Mouse (Mus musculus) forebrain, embryonic 15.5 days (tissue): ENCODE measurements around the gene Sars2. TPM values are rescaled to one million over a fixed set of nuclear protein-coding genes. Genes with fewer than 3 reads are reported as not detected.

Source experiments
- ATAC-seq: fragments of 200-750 bp; cut with Nextera tagmentation; replicated peaks from 2 replicates; pipeline ENCODE4 v1.8.0; 2017; ENCODE audit warnings: mild to moderate bottlenecking, moderate TSS enrichment, moderate library complexity
- H3K27ac ChIP-seq: fragments of 300-500 bp; sonication (generic); replicated peaks from 2 replicates; pipeline ENCODE4 v1.5.1; 2015; ENCODE audit warnings: mild to moderate bottlenecking, inconsistent platforms
- H3K27me3 ChIP-seq: fragments of 300-500 bp; sonication (generic); 2 replicates; pipeline ENCODE4 v1.6.1; 2015; ENCODE audit warnings: inconsistent platforms
- H3K36me3 ChIP-seq: fragments of 300-500 bp; sonication (generic); 2 replicates; pipeline ENCODE4 v1.6.1; 2015; ENCODE audit warnings: mild to moderate bottlenecking, inconsistent platforms
- H3K4me1 ChIP-seq: fragments of 300-500 bp; sonication (generic); 2 replicates; pipeline ENCODE4 v1.6.1; 2015; ENCODE audit warnings: inconsistent platforms
- H3K4me2 ChIP-seq: fragments of 300-500 bp; sonication (generic); replicated peaks from 2 replicates; pipeline ENCODE4 v1.6.1; 2015; ENCODE audit warnings: mild to moderate bottlenecking, inconsistent platforms
- H3K4me3 ChIP-seq: fragments of 300-500 bp; sonication (generic); 2 replicates; pipeline ENCODE4 v1.5.1; 2015; ENCODE audit warnings: mild to moderate bottlenecking, inconsistent platforms
- H3K9ac ChIP-seq: fragments of 300-500 bp; sonication (generic); replicated peaks from 2 replicates; pipeline ENCODE4 v1.6.1; 2015; ENCODE audit warnings: mild to moderate bottlenecking, inconsistent platforms
- H3K9me3 ChIP-seq: fragments of 300-500 bp; sonication (generic); 2 replicates; pipeline ENCODE4 v1.6.1; 2016; ENCODE audit warnings: inconsistent platforms
- WGBS: fragments of 180-500 bp; shearing (Covaris S2); methylation state at CpG from one replicate; pipeline ENCODE4 v1.1.7; 2015; ENCODE audit warnings: mixed read lengths; 5-methylcytosine and 5-hydroxymethylcytosine counted together
- polyA plus RNA-seq: library from polyadenylated mRNA; unstranded; fragments of >200 nt; fragmentation: Nextera tagmentation; extraction: Ambion mirVana; gene quantifications from 2 replicates; pipeline ENCODE4 v1.2.1, GENCODE M21; 2015

The Sars2 gene
- polyA plus RNA-seq, 1 experiment from 2014 or later: 18.6 TPM

GRCm38 (mm10) chr7:28714667-28715066 lies 27.1 kb upstream of the Sars2 start:
- Histone ChIP-seq H3K4me1 (peaks cover 5% of the 10 kb centered on the region; the same call in 1 of the 2 replicates), H3K27me3 (no peaks in the 10 kb centered on the region), H3K4me2 (no peak overlapping the region), H3K27ac (no peak overlapping the region), H3K4me3 (no peak overlapping the region), H3K9me3 (no peaks in the 10 kb centered on the region), H3K9ac (no peak overlapping the region), H3K36me3 (no peaks in the 10 kb centered on the region)
- no peak for ATAC-seq
- WGBS: 82% methylated on average over 5 of the region's 5 CpGs

- H3K27ac ChIP-seq: no peak overlapping the region
- H3K9me3 ChIP-seq: no peaks in the 10 kb centered on the region
- H3K4me2 ChIP-seq: no peak overlapping the region
- no peak overlapping the region for H3K4me3 ChIP-seq
- H3K4me1 ChIP-seq: peaks cover 5% of the 10 kb centered on the region; the same call in 1 of the 2 replicates
- no peaks in the 10 kb centered on the region for H3K27me3 ChIP-seq
- 94% methylated on average over 2 of the region's 2 CpGs for WGBS
- ATAC-seq: no peak
- no peaks in the 10 kb centered on the region for H3K36me3 ChIP-seq
- H3K9ac ChIP-seq: no peak overlapping the region
Measured at GRCm38 (mm10) chr7:28715598-28715997, 26.2 kb upstream of the Sars2 start.

GRCm38 (mm10) chr7:28716590-28717281 lies 25.1 kb upstream of the Sars2 start, which contains the start of gene Fbxo17:
Fbxo17 (plus strand) TSS chr7:28716804.
- 2% methylated on average over 36 of the region's 36 CpGs for WGBS

GRCm38 (mm10) chr7:28717726-28718125 lies 24.1 kb upstream of the Sars2 start:
- WGBS: 90% methylated on average over 10 of the region's 10 CpGs
- no peak overlapping the region for H3K27ac ChIP-seq

More at GRCm38 (mm10) chr7:28716590-28717281, 25.1 kb upstream of the Sars2 start, which contains the start of gene Fbxo17:
- peak within 1 kb of the TSS; percentile 61 for H3K9ac ChIP-seq
- peaks cover 5% of the 10 kb centered on the region; the same call in 1 of the 2 replicates for H3K4me1 ChIP-seq
- H3K36me3 ChIP-seq: no peaks in the 10 kb centered on the region
- peak within 1 kb of the TSS; percentile 49 for H3K4me3 ChIP-seq
- H3K27me3 ChIP-seq: no peaks in the 10 kb centered on the region
- peak within 1 kb of the TSS; percentile 88 for H3K4me2 ChIP-seq
- peak; percentile 48; the same call in 1 of the 2 replicates for ATAC-seq
- no peaks in the 10 kb centered on the region for H3K9me3 ChIP-seq
- no peak within 1 kb of the TSS for H3K27ac ChIP-seq

GRCm38 (mm10) chr7:28719159-28719558 lies 22.6 kb upstream of the Sars2 start:
- Histone ChIP-seq H3K36me3 (no peaks in the 10 kb centered on the region), H3K27me3 (no peaks in the 10 kb centered on the region), H3K4me1 (peaks cover 5% of the 10 kb centered on the region; the same call in 1 of the 2 replicates), H3K27ac (no peak overlapping the region), H3K4me3 (no peak overlapping the region), H3K4me2 (no peak overlapping the region), H3K9ac (no peak overlapping the region), H3K9me3 (no peaks in the 10 kb centered on the region)
- 70% methylated on average over 4 of the region's 4 CpGs for WGBS
- no peak for ATAC-seq

More at GRCm38 (mm10) chr7:28717726-28718125, 24.1 kb upstream of the Sars2 start:
- H3K27me3 ChIP-seq: no peaks in the 10 kb centered on the region
- H3K4me3 ChIP-seq: no peak overlapping the region
- H3K4me1 ChIP-seq: peaks cover 5% of the 10 kb centered on the region; the same call in 1 of the 2 replicates
- no peaks in the 10 kb centered on the region for H3K36me3 ChIP-seq
- no peaks in the 10 kb centered on the region for H3K9me3 ChIP-seq
- no peak for ATAC-seq
- H3K9ac ChIP-seq: no peak overlapping the region
- H3K4me2 ChIP-seq: no peak overlapping the region

GRCm38 (mm10) chr7:28719650-28720049 lies 22.1 kb upstream of the Sars2 start:
- H3K27me3 ChIP-seq: no peaks in the 10 kb centered on the region
- 90% methylated on average over 2 of the region's 2 CpGs for WGBS
- H3K9ac ChIP-seq: no peak overlapping the region
- H3K36me3 ChIP-seq: no peaks in the 10 kb centered on the region
- H3K27ac ChIP-seq: no peak overlapping the region
- ATAC-seq: no peak
- H3K9me3 ChIP-seq: no peaks in the 10 kb centered on the region
- no peak overlapping the region for H3K4me2 ChIP-seq
- peaks cover 5% of the 10 kb centered on the region; the same call in 1 of the 2 replicates for H3K4me1 ChIP-seq
- H3K4me3 ChIP-seq: no peak overlapping the region

GRCm38 (mm10) chr7:28720753-28721537 lies 20.8 kb upstream of the Sars2 start:
- no peak for ATAC-seq
- Histone ChIP-seq H3K27ac (no peak overlapping the region), H3K9ac (no peak overlapping the region), H3K4me3 (no peak overlapping the region), H3K4me1 (peaks cover 5% of the 10 kb centered on the region; the same call in 1 of the 2 replicates), H3K4me2 (no peak overlapping the region), H3K27me3 (no peaks in the 10 kb centered on the region), H3K36me3 (no peaks in the 10 kb centered on the region), H3K9me3 (no peaks in the 10 kb centered on the region)
- WGBS: 82% methylated on average over 3 of the region's 3 CpGs

- Histone ChIP-seq H3K36me3 (no peaks in the 10 kb centered on the region), H3K4me1 (0 out of 2 replicates have a peak, but pooled peaks cover 7% of the 10 kb centered on the region), H3K4me3 (no peak overlapping the region), H3K27ac (no peak overlapping the region), H3K4me2 (no peak overlapping the region), H3K27me3 (no peaks in the 10 kb centered on the region), H3K9ac (no peak overlapping the region), H3K9me3 (no peaks in the 10 kb centered on the region)
- WGBS: 93% methylated on average over 7 of the region's 7 CpGs
- ATAC-seq: no peak
Measured at GRCm38 (mm10) chr7:28722079-28722478, 19.7 kb upstream of the Sars2 start.

- Histone ChIP-seq H3K4me3 (no peak overlapping the region), H3K27ac (no peak overlapping the region), H3K4me1 (0 out of 2 replicates have a peak, but pooled peaks cover 7% of the 10 kb centered on the region), H3K9me3 (no peaks in the 10 kb centered on the region), H3K4me2 (no peak overlapping the region), H3K36me3 (no peaks in the 10 kb centered on the region), H3K9ac (no peak overlapping the region), H3K27me3 (no peaks in the 10 kb centered on the region)
- 98% methylated on average over 2 of the region's 2 CpGs for WGBS
- no peak for ATAC-seq
Measured at GRCm38 (mm10) chr7:28724613-28725012, 17.2 kb upstream of the Sars2 start.

- Histone ChIP-seq H3K4me2 (peak overlapping the region; percentile 36), H3K4me3 (no peak overlapping the region), H3K9me3 (no peaks in the 10 kb centered on the region), H3K27me3 (no peaks in the 10 kb centered on the region), H3K36me3 (no peaks in the 10 kb centered on the region), H3K27ac (no peak overlapping the region), H3K4me1 (0 out of 2 replicates have a peak, but pooled peaks cover 7% of the 10 kb centered on the region), H3K9ac (no peak overlapping the region)
- ATAC-seq: peak; percentile 82
- 5% methylated on average over 14 of the region's 14 CpGs for WGBS
Measured at GRCm38 (mm10) chr7:28726600-28726999, 15.2 kb upstream of the Sars2 start.

- no peak overlapping the region for H3K9ac ChIP-seq
- H3K4me3 ChIP-seq: no peak overlapping the region
- no peak overlapping the region for H3K4me2 ChIP-seq
- no peaks in the 10 kb centered on the region for H3K27me3 ChIP-seq
- no peaks in the 10 kb centered on the region for H3K36me3 ChIP-seq
- H3K27ac ChIP-seq: no peak overlapping the region
- no peaks in the 10 kb centered on the region for H3K9me3 ChIP-seq
- no peak for ATAC-seq
- H3K4me1 ChIP-seq: peaks cover 13% of the 10 kb centered on the region; the same call in 1 of the 2 replicates
- WGBS: 57% methylated on average over 10 of the region's 10 CpGs
Measured at GRCm38 (mm10) chr7:28727649-28728340, 14.0 kb upstream of the Sars2 start.
